Mouse (Mus musculus): ENCODE measurements at regions not wholly inside any gene's neighbourhood (a gene's known extent, or its start where the extent isn't known, plus 50 kb on each side); places are given as distances from the start of the nearest gene placed in this dataset.

DNA sequence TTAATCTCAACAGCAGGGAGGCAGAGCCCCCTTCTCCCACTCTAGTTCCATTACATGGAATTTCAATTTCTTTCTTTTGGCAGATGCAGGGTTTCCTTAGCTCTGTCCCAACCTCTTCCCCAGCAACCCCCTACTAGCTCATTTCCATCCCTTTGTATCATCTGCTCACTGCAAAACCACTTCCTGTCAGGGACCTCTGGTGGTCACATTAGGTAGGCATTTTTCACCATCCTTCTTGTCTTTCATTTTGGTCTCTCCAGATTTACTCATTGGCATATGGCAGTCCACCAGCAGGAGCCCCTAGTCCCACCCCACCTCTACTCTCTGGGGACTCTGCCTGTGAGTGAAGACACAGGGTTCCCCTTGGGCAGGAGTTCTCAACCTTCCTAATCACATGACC lies 597.6 kb downstream of the Plekhb2 start:
- TF ChIP-seq POLR2A (IDR thresholded peaks at IDR 0.05; ENCODE audit: borderline replicate concordance, extremely low read depth, low read depth, low read length): no peak
- TF ChIP-seq CTCF (IDR thresholded peaks at IDR 0.05; ENCODE audit: insufficient read depth, low read length): no peak

Data from lung, adult 2 months (tissue).